Mouse (Mus musculus): ENCODE measurements around the gene Gcnt7. TPM values are rescaled to one million over a fixed set of nuclear protein-coding genes. Genes with fewer than 3 reads are reported as not detected.

Gcnt7 gene
- 0.77 and 1.1 TPM in 2 replicates for polyA plus RNA-seq (2014; fragmentation: Nextera tagmentation; extraction: Ambion mirVana)

DNA sequence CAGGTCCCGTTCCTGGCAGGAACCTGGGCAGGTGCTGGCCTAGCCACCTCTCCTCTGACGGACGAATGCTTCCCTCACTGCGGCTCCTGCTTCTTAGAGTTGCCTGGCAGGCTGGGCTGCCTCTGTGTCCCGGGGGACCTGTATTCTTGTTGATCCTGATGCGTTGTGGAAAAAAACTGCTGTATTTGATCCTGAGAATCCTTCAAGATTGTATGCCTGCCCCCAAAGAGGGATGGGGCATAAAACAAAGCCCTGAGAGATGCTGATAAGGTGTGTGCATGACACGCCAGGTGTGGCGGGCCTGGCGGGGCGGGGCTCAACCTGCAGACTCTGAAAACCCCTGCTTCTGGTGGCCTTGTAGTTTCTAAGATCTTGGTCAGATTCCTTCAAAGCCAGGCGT is at the start of gene Gcnt7:
Gene Gcnt7, minus strand, starts transcription at position 101 of the 400 bp plus-strand sequence.
- no peaks in the 10 kb centered on the region for H3K9me3 ChIP-seq (ENCODE audit: control insufficient read depth, low read length)
- no peak within 1 kb of the TSS for H3K4me3 ChIP-seq (ENCODE audit: low read depth, low read length)
- H3K27me3 ChIP-seq (replicated peaks; ENCODE audit: control insufficient read depth, insufficient read depth, low read length): no peaks in the 10 kb centered on the region
- no peak within 1 kb of the TSS for H3K27ac ChIP-seq (ENCODE audit: low read depth)
- H3K9ac ChIP-seq (ENCODE audit: low read length): no peak within 1 kb of the TSS
- WGBS: 78% methylated on average over 11 of the region's 11 CpGs
- H3K4me2 ChIP-seq (ENCODE audit: low read length): no peak within 1 kb of the TSS
- ATAC-seq (replicated peaks; ENCODE audit: low FRiP score, low TSS enrichment, low read depth) (no peak), DNase-seq (ENCODE audit: low spot score) (no peak)
- no peaks in the 10 kb centered on the region for H3K4me1 ChIP-seq (replicated peaks; ENCODE audit: control insufficient read depth, insufficient read depth, low read length)
- H3K36me3 ChIP-seq (ENCODE audit: control insufficient read depth, insufficient read depth, low read length): peaks cover 53% of the 10 kb centered on the region

DNA sequence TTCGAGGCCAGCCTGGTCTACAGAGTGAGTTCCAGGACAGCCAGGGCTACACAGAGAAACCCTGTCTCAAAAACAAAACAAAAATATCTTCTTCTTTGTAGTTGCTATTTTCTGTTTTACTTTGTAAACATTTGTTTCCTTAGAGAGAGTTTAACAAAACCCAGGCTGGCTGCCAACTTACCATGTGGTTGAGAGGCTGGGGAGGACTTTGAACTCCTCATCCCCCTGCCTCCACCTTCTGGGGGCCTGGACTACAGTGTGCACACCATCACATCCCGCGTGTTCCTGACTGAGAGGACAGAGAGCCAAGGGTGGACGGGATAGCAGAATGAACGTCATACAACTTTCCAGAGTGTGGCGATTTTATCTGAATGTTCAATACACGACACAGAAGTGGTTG is 47.7 kb upstream of the Gcnt7 start:
- WGBS: 84% methylated on average over 7 of the region's 7 CpGs
- H3K27ac ChIP-seq (ENCODE audit: low read depth): no peak overlapping the region
- H3K4me3 ChIP-seq (ENCODE audit: low read depth, low read length): no peak overlapping the region
- no peak for DNase-seq (ENCODE audit: low spot score)
- no peaks in the 10 kb centered on the region for H3K27me3 ChIP-seq (replicated peaks; ENCODE audit: control insufficient read depth, insufficient read depth, low read length)
- no peaks in the 10 kb centered on the region; the same call in 1 of the 2 replicates for H3K4me1 ChIP-seq (replicated peaks; ENCODE audit: control insufficient read depth, insufficient read depth, low read length)
- no peak overlapping the region for H3K9ac ChIP-seq (ENCODE audit: low read length)
- H3K36me3 ChIP-seq (ENCODE audit: control insufficient read depth, insufficient read depth, low read length): no peaks in the 10 kb centered on the region
- no peak overlapping the region for H3K4me2 ChIP-seq (ENCODE audit: low read length)
- H3K9me3 ChIP-seq (ENCODE audit: control insufficient read depth, low read length): no peaks in the 10 kb centered on the region
- ATAC-seq (replicated peaks; ENCODE audit: low FRiP score, low TSS enrichment, low read depth): no peak

DNA sequence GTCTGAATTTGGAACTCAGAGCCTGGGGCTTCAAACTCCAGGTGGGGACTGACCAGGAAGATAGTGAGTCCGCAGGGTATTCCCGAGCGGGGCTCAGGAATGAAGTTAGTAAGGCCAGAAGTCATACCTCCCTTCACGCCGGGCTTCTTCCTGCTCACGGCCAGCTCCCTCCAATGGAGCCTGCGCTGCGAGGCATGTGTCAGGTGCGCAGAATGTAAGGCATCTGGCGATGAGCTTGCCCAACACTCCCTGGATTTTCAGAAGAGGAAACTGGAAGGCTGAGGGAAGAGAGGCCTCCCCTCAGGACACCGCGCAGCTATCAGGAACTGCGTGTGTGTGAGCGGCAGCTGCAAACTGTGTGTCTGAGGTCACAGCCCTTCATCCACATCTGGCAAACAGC is 43.8 kb upstream of the Gcnt7 start:
- Histone ChIP-seq H3K4me3 (ENCODE audit: low read depth, low read length) (no peak overlapping the region), H3K27me3 (replicated peaks; ENCODE audit: control insufficient read depth, insufficient read depth, low read length) (no peaks in the 10 kb centered on the region), H3K4me1 (replicated peaks; ENCODE audit: control insufficient read depth, insufficient read depth, low read length) (no peaks in the 10 kb centered on the region; the same call in 1 of the 2 replicates), H3K36me3 (ENCODE audit: control insufficient read depth, insufficient read depth, low read length) (no peaks in the 10 kb centered on the region), H3K9me3 (ENCODE audit: control insufficient read depth, low read length) (no peaks in the 10 kb centered on the region), H3K4me2 (ENCODE audit: low read length) (no peak overlapping the region), H3K9ac (ENCODE audit: low read length) (no peak overlapping the region), H3K27ac (ENCODE audit: low read depth) (no peak overlapping the region)
- no peak for ATAC-seq (replicated peaks; ENCODE audit: low FRiP score, low TSS enrichment, low read depth)
- WGBS: 41% methylated on average over 14 of the region's 14 CpGs
- DNase-seq (ENCODE audit: low spot score): peak; percentile 55

DNA sequence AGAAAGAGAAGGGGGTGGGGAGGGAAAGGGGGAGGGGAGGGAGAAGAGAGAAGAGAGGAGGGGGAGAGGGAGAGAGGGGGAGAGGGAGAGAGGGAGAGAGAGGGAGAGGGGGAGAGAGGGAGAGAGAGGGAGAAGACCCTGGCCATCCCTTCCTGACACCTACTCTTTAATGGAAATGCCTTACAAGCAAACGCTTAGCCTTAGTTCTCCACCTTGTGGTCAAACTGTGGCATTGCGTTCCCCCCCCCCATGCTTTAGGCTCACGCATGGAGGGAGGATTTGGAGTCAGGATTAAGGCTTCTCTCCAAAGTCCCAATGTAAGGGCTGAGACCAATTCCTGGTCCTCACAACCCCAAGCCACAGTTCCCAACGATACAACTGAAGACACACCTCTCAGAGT is 42.9 kb upstream of the Gcnt7 start:
- Histone ChIP-seq H3K4me2 (ENCODE audit: low read length) (no peak overlapping the region), H3K36me3 (ENCODE audit: control insufficient read depth, insufficient read depth, low read length) (no peaks in the 10 kb centered on the region), H3K27me3 (replicated peaks; ENCODE audit: control insufficient read depth, insufficient read depth, low read length) (no peaks in the 10 kb centered on the region), H3K9ac (ENCODE audit: low read length) (no peak overlapping the region), H3K4me1 (replicated peaks; ENCODE audit: control insufficient read depth, insufficient read depth, low read length) (no peaks in the 10 kb centered on the region; the same call in 1 of the 2 replicates), H3K4me3 (ENCODE audit: low read depth, low read length) (no peak overlapping the region), H3K9me3 (ENCODE audit: control insufficient read depth, low read length) (no peaks in the 10 kb centered on the region), H3K27ac (ENCODE audit: low read depth) (no peak overlapping the region)
- DNase-seq (ENCODE audit: low spot score) (peak; percentile 85), ATAC-seq (replicated peaks; ENCODE audit: low FRiP score, low TSS enrichment, low read depth) (no peak)
- WGBS: 4% methylated on average over 4 of the region's 4 CpGs

DNA sequence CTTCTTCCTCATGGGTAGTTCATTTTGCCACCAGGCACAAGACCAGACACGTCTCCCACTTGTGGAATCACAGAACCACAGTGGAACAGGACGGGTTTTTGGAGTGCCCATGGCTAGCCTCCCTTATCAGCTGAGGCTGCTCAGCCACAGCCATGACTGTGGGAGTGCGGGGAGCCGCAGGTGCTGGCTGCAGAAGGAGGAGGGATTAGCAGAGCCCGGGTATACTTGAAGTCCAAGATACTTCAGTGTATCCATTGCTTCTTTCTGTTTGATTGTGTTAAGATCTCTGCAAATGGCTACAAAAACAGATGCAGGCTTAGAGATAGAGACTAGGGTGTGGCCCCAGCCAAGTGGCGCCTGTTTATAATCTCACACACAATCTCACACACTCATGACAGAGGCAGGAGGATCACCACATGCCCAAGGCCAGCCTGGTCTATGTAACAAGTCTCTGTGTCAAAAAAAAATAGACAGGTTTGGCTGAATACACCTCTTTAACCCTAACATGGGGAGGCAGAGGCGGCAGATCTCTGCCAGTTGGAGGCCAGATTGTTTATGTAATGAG is 42.4 kb upstream of the Gcnt7 start:
- H3K27ac ChIP-seq (ENCODE audit: low read depth): no peak overlapping the region
- no peaks in the 10 kb centered on the region; the same call in 1 of the 2 replicates for H3K4me1 ChIP-seq (replicated peaks; ENCODE audit: control insufficient read depth, insufficient read depth, low read length)
- no peak overlapping the region for H3K9ac ChIP-seq (ENCODE audit: low read length)
- no peaks in the 10 kb centered on the region for H3K36me3 ChIP-seq (ENCODE audit: control insufficient read depth, insufficient read depth, low read length)
- ATAC-seq (replicated peaks; ENCODE audit: low FRiP score, low TSS enrichment, low read depth): no peak
- H3K9me3 ChIP-seq (ENCODE audit: control insufficient read depth, low read length): no peaks in the 10 kb centered on the region
- no peak overlapping the region for H3K4me2 ChIP-seq (ENCODE audit: low read length)
- no peak for DNase-seq (ENCODE audit: low spot score)
- WGBS: 28% methylated on average over 7 of the region's 7 CpGs
- no peak overlapping the region for H3K4me3 ChIP-seq (ENCODE audit: low read depth, low read length)
- no peaks in the 10 kb centered on the region for H3K27me3 ChIP-seq (replicated peaks; ENCODE audit: control insufficient read depth, insufficient read depth, low read length)

DNA sequence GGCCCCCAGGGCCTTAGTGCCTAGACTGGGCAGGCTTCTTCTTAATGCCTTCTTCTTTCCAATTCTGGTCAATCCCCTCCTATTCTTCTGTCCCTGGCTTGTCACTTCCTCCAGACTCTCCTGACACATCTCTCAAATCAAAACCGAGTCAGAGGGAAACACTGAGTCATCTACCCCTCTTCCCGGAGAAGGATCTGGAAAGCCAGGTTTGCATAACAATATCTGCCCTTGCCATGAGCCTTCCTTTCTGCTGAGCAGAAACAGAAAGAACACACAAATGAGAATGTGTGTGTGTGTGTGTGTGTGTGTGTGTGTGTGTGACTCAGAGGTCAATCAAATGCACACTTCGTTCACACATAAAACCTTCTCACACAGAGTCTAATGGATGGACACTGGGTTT is 40.4 kb upstream of the Gcnt7 start:
- WGBS: 39% methylated on average over 3 of the region's 3 CpGs

DNA sequence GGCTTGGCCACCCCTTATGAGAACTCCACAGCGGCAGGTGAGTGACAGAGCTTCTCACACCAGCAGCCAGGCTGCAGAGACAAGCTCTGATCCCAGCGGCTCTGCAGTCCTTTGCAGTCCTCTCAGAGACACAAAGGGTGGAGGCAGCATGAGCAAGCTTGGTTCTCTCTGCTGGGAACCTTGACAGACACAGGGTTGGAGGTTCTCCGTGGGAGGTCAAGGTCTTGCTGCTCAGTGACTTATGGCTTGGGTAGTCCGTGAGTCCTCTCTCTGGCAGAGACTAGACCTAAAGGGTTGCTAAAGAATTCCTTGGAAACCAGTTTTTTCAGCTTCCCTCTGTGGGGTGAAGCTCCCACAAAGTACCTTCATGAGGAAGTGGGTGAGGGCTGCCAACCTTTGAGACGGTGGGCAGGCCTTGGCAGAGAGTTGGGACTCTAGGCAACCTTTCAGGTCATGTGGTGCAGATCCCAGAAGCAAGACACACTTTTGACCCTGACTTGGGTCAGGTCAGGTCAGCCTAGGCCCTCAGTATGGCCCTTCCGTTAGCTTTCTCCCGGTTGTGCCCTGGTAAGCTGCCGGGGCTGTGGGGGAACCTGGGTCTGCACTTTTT is 38.4 kb upstream of the Gcnt7 start:
- ATAC-seq (replicated peaks; ENCODE audit: low FRiP score, low TSS enrichment, low read depth): no peak
- H3K27me3 ChIP-seq (replicated peaks; ENCODE audit: control insufficient read depth, insufficient read depth, low read length): no peaks in the 10 kb centered on the region
- H3K9me3 ChIP-seq (ENCODE audit: control insufficient read depth, low read length): no peaks in the 10 kb centered on the region
- WGBS: 67% methylated on average over 8 of the region's 8 CpGs
- no peak for DNase-seq (ENCODE audit: low spot score)
- no peak overlapping the region for H3K4me3 ChIP-seq (ENCODE audit: low read depth, low read length)
- H3K4me2 ChIP-seq (ENCODE audit: low read length): no peak overlapping the region
- H3K36me3 ChIP-seq (ENCODE audit: control insufficient read depth, insufficient read depth, low read length): no peaks in the 10 kb centered on the region
- H3K4me1 ChIP-seq (replicated peaks; ENCODE audit: control insufficient read depth, insufficient read depth, low read length): no peaks in the 10 kb centered on the region
- no peak overlapping the region for H3K9ac ChIP-seq (ENCODE audit: low read length)
- H3K27ac ChIP-seq (ENCODE audit: low read depth): no peak overlapping the region

More for the DNA sequence above, 40.4 kb upstream of the Gcnt7 start:
- Histone ChIP-seq H3K27ac (ENCODE audit: low read depth) (no peak overlapping the region), H3K36me3 (ENCODE audit: control insufficient read depth, insufficient read depth, low read length) (no peaks in the 10 kb centered on the region), H3K27me3 (replicated peaks; ENCODE audit: control insufficient read depth, insufficient read depth, low read length) (no peaks in the 10 kb centered on the region), H3K4me2 (ENCODE audit: low read length) (no peak overlapping the region), H3K4me1 (replicated peaks; ENCODE audit: control insufficient read depth, insufficient read depth, low read length) (no peaks in the 10 kb centered on the region; the same call in 1 of the 2 replicates), H3K9me3 (ENCODE audit: control insufficient read depth, low read length) (no peaks in the 10 kb centered on the region), H3K4me3 (ENCODE audit: low read depth, low read length) (no peak overlapping the region), H3K9ac (ENCODE audit: low read length) (no peak overlapping the region)
- no peak for ATAC-seq (replicated peaks; ENCODE audit: low FRiP score, low TSS enrichment, low read depth)
- DNase-seq (ENCODE audit: low spot score): no peak

DNA sequence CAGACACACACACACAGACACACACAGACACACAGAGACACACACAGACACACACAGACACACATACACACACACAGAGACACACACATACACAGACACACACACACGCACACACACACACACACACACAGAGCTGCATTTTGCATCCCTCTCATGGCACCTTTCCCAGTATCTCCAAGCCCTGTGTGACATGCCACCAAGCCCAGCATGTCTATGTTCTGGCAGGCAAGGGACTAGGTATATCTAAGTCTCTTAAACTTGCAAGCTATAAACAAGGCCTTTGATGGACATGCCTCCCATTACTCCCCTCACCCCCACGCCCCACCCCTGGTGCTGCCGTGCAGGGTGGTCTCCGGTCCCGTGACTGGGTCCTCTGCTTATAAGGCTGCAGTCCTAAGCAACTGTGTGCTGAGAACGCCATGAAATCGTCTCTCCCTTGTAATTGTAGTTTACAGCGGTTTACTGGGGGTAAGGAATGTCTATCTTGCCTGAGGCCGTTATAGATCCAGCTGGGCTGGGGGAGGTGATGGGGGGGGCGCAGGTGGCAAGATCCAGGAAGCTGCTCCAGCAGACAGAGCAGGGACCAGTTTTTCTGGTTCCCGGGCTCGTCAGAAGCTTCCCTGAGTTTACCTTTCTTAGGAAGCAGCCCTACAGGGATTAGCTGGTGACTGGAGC is 26.4 kb upstream of the Gcnt7 start:
- peak overlapping the region; percentile 13; the same call in 1 of the 2 replicates for H3K4me2 ChIP-seq (ENCODE audit: low read length)
- WGBS: 24% methylated on average over 12 of the region's 12 CpGs
- H3K4me1 ChIP-seq (replicated peaks; ENCODE audit: control insufficient read depth, insufficient read depth, low read length): no peaks in the 10 kb centered on the region
- DNase-seq (ENCODE audit: low spot score): peak; percentile 58
- no peaks in the 10 kb centered on the region for H3K27me3 ChIP-seq (replicated peaks; ENCODE audit: control insufficient read depth, insufficient read depth, low read length)
- H3K4me3 ChIP-seq (ENCODE audit: low read depth, low read length): no peak overlapping the region
- no peak overlapping the region for H3K9ac ChIP-seq (ENCODE audit: low read length)
- peak; percentile 84 for ATAC-seq (replicated peaks; ENCODE audit: low FRiP score, low TSS enrichment, low read depth)
- no peaks in the 10 kb centered on the region for H3K9me3 ChIP-seq (ENCODE audit: control insufficient read depth, low read length)
- H3K27ac ChIP-seq (ENCODE audit: low read depth): no peak overlapping the region
- no peaks in the 10 kb centered on the region for H3K36me3 ChIP-seq (ENCODE audit: control insufficient read depth, insufficient read depth, low read length)

Data from intestine, embryonic 14.5 days (tissue).